Mouse (Mus musculus): ENCODE data around the gene Msx3.

Msx3 gene

DNA sequence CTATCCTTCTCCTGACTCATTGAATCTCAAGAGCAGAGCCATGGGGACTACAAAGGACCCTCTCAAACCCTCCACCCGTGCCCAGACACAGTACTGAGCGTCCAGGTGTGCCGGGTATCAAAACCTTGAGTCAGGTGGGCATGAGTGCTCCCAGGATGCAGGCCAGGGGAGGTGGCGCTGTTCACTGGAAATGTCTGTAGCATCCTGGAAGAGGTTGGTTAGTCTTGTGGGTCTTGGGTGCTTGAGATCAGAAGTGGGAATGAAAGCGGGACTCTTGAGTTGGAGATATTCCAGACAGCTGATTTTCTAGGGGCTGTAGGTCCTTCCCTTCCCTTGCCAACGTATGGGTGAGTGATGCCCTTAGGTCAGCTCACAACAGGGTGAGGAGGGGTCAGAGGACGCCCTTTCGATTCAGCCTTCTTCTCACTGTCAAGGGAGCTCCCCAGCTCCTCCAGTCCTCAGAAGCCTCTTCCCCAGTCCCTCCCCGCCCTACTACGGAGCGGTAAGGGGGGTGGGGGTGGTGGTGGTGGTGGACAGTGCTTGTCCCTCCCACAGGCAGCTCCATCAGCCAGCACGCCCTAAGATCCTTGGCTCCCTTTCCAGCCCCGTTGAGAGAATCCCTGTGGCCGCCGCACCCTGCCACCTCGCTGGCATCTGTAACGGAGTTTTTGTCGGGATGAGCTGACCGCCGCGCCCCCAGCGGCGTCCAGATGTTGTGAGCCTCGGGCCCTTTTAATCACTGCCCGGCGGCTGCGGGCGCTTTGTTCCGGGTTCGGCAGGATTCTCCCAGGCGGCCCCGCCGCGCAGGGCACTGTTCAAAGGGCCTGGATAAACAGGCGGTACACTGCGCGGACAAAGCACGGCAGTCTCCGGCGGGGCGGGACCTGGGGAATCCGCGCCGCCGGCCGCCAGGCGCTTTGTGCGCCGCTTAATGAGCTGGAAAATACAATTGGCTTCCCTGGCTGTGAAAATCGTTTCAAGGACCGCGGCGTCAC, 8.8 kb upstream of the Msx3 start:
- DNase-seq = peak; percentile 51

DNA sequence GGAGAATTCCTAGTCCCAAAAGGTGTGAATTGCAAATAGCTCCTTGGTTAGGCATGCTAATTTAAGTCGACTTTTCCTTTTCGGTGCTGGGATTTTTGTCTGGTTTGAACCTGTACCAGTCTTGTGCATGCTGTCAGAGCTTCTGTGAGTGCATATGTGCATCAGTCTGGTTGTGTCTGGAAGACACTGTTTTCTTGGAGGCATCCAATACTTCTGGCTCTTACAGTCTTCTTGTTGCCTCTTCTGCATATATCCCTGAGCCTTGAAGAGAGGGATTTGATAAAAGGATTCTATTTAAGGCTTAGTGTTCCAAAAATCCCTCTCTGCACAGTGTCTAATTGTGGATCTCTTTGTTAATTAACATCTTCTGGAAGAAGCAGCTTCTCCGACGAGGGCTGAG, 5.2 kb upstream of the Msx3 start:
- no peak for DNase-seq

DNA sequence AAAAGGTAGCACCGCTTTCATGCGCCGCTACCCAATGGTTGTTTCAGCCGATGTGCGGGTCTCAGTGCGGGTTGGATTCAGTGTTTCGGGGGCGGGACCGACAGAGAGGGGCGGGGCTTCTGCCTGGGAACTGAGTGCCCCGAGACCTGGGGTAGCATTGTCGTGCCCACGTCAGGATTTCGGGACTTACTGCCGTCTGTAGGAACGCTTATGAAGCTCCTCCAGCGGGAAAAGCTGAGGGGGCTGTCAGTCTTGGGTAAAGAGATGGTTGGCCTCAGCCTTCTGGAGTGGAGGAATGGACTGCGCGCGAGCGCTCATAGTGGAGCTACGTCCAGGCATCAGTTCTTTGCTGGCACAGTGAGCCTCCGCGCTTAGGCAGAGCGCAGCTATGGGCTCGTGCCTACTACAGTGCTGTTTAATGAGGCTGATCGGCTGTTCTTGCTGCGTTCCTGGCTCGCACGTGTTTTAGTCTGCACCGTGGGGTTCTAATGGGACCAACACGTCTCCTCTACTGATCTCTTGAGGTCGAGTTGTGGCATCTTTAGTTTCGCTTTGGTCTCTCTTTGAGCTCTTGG, 313 bp upstream of the Msx3 start:
- peak; percentile 50 for DNase-seq

DNA sequence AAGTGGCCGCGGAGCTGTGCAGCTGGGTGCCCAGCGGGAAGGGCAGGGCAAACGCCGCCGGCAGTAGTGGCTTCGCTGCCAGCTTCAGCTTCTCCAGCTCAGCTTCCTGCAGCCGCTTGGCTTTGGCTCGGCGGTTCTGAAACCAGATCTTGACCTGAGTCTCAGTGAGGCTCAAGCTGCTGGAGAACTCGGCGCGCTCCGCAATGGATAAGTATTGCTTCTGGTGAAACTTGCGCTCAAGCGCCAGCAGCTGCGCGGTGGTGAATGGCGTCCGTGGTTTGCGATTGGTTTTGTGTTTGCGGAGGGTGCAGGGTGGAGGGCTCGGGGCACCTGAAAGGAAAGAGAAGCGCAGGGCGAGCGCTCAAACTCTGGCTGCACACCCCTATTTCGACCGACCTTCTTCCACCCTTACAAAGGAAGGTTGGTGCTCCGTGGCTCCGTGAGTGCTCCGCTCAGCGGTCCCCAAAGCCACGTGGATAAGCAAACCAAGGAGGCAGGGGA, 1.0 kb downstream of the Msx3 start:
- peak; percentile 32 for DNase-seq

DNA sequence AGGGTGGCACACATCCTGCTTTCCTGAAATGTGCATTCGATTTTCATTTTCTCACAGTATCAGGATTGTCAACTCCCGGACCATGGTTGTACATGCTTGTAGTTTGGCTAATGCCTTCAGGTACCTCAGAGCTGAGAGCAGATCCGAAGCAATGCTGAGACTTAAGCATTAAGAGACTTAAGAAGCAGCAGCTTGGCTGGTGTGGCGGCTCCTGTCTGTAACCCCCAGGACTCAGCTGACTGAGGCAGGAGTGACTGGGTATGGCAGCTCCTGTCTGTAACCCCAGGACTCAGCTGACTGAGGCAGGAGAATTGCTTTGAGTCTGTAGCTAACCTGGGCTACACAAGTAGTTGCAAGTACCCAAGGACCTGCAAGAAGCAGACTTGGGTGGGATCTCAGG, 3.3 kb downstream of the Msx3 start:
- DNase-seq = no peak

DNA sequence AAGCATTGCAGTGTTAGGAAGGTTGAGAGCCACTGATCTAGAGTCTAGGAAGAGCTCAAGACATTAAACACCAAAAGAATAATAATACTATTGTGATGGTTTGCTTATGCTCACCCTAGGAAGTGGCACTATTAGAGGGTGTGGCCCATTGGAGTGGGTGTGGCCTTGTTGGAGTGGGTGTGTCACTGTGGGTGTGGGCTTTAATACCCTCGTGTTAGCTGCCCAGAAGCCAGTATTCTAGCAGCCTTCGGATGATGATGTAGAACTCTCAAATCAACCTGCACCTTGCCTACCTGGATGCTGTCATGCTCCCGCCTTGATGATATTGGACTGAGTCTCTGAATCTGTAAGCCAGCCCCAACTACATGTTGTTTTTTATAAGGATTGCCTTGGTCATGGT, 6.2 kb downstream of the Msx3 start:
- DNase-seq = no peak

DNA sequence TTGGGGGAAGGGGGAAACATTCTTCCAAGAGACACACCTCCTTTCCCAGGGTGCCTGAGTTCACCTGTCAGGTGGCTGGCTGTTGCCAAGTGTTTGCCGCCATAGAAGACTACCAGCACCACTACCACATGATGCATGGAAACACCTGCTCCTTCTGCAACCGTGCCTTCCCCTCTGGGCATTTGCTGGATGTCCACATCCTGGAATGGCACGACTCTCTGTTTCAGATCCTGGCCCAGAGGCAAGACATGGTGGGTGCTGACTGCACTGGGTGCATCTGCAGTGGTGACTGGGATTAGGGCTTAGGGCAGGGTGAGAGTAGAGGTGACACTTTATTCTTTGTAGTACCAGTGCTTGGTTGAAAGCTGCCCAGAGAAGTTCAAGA, 11.7 kb downstream of the Msx3 start:
- DNase-seq = no peak

DNA sequence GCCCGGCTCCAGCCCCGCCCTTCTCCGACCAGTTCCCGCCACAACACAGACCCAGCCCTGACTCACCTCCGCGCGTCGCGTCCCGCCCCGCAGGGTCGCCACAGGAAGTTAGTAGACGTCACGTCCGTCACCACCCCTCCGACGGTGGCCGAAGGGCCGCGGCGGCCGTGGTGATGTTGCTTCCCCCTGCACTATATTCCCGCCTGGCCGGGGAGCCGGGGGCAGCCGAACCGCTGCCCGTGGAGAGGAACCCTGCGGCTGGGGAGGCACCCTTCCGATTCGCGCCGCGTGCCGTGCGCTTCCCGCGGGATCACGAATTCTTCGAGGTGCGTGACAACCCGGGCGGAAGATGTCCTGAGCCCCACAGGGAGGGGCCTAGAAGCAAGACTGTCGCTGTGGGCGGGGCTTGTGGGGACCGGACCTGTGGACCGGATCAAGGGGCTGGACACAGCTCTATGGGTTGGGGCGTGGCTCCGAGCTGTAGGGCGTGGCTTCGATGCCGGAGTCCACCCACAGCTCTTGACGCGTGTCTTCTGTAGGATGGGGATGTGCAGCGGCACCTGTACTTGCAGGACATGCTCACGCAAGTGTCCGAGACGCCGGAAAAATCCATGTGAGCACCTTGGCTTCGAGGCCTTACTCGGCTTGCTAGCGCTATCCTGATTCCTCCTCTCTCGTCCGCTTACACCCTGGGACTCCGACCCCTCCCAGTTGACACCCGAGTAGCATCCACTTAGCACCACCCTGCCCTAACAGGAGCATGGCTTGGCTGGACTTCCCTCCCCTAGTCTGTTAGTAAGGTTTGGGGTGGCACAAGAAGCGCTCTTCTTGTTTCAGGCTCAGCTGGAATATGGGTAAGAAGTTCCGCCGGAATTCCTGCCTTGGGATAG, 12.4 kb downstream of the Msx3 start, which contains the start of the genes Zfp511 and Tubgcp2:
Gene Zfp511, plus strand, starts transcription at position 111 of the 890 bp plus-strand sequence.
Gene Tubgcp2, minus strand, starts transcription at position 389 of the 890 bp plus-strand sequence.
- DNase-seq = peak; percentile 84

DNA sequence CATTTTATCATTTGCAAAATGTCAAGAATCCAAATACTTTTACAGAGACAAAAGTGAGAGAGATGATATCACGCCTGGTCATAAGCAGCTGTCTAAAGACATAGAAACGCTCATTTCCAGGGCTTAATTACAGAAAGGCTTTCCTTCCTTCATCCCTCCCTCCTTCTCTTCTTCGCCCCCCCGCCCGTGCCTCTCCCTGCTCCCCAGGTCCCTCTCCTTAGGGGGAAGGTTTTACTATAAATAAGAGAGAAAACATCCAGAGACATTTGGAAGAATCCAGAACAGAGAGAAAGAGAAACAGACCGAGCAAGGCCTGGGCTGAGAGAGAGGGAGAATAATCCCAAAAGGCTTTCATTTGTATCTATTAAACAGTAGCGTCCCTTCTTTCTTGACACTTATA, 13.4 kb downstream of the Msx3 start:
- no peak for DNase-seq

DNA sequence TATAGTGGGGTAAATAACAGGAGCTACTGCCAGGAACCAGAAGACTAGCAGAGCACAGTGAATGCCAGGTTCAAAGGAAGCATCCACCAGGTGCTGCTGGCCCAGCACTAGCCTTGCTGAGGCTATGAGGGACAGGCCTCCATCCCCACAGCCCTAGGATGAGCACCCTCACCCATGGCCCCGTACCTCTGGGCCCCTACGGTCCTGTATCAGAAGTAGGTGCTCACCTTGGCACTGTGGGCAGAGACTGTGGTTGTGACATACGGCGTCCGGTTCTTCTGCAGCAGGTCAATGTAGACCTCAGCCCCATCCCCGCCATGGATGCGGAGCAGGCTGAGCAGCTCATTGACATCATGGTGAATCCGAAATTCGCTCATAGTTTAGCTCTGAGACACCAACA, 15.5 kb downstream of the Msx3 start:
- no peak for DNase-seq

DNA sequence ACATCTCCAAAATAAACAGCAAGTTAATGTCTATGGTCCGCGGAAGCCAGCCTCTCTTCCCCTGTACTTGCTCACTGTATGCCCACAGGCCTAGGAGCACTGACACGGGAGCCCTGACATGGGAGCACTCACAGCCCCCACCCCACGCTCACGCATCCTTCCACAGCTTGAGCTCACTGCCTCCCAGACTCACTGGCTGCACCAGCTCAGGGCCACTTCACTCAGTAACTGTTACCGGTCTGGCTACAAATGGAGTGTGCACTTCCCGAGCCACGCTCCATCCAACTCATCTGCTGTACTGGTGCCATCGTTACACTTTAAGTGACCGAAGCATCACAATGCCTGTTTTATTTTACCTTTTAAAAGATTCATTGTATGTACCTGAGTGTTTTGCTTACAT, 16.5 kb downstream of the Msx3 start:
- no peak for DNase-seq

DNA sequence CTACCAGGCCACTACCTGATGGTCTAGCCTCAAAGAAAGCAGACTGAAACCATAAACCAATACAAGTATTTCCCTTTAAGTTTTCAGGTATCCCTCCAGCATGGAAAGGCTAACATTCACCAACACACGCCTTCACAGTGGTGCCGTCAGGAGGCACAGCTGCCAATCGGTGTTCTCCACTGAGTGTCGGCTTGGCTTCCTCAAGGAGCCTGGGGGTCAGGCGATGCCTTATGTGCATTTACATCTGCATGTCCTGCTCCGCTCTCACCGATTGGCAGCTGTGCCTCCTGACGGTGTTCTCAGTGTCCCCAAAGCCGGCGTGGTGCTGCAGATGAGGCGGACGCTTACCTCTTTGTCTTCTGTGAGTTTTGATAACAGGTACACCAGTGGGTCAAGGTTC, 17.1 kb downstream of the Msx3 start:
- no peak for DNase-seq

DNA sequence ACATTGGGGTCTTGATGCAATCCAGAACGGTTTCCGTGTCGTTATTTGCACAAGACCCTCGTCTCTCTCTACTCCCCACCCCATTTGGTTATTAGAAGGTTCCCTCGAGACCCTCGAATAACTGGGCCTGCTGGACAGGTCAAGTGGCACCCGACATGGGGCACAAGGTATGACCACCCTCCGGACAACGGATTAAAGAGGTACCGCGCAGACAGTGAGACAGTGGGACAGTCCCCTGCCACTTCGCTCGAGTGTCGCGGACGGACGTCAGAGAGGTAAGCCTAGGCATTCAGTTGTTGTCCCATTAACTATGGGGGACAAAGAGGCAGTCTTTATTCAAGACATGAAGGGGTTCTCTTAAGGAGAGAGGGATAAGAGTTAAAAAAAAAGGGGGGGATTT, 37.6 kb downstream of the Msx3 start:
- DNase-seq = no peak

DNA sequence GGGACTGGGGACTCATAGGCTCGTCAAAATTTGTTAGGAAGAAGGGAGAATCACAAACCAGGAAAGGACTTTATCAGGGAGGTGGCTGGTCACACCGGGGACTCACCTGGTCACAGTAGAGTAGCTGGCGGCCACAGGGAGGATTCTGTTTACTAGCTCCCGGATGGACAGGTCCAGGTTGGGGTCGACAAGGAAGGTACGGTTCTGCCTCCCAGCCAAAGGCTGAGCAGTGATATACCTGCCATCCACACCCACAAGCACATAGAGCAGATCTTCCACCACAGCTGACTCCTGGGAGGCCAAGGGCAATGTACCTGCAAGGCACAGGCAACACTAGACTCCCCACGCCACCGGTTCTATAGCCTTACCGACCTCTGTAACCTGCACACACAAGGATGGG, 41.1 kb downstream of the Msx3 start:
- DNase-seq = no peak

DNA sequence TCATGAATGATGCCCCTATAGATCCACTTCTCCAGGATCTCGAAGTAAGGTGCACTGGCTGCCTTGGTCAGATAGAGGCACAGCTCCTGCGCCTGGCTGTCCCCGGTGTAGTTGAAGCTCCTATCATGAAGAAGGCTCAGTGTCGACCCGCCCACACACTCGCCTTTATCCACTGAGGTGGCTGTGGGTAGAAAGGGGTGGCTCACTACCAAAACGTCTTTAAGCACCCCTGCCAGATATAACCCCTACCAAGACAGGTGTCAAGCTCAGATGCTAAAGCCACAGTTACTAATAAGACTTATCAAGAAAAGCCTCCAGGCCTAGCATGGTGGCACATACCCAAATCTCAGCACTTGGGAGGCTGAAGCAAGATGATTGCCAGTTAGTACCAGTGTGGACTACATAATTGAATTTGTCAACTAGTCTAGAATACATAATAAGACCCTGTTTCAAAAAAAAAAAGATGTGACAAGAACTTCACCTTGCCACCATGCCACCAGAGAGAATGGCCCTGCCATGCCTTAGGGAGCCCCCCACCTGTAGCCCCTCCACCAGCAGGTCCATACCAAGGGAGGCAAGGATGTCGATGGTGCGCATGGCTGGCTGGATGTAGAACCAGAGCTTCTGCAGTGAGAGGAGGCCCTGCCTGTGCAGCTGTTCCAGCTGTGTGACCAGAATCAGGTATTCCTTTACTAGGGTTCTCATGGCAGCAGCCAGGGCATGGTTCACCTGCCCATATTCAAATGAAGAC, 41.9 kb downstream of the Msx3 start:
- peak; percentile 1 for DNase-seq

DNA sequence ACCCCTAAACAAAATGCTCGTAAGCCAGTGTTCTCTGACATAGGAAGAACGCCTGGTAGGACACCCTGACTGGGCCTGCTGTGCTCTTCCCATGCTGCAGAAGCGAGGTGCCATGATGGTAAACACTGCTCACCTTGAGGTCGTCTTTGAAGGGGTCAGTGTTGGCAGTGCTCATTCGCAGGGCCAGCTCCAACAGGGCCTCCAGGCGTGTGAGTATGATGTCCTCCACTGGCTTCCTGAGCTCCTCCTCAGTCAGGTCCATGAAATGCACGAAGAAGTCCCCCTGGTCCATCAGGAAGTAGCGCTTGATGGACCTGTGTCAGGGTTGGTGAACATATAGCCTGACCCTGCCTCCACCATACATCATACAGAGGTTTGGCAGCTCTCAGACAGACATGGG, 44.2 kb downstream of the Msx3 start:
- DNase-seq = no peak

DNA sequence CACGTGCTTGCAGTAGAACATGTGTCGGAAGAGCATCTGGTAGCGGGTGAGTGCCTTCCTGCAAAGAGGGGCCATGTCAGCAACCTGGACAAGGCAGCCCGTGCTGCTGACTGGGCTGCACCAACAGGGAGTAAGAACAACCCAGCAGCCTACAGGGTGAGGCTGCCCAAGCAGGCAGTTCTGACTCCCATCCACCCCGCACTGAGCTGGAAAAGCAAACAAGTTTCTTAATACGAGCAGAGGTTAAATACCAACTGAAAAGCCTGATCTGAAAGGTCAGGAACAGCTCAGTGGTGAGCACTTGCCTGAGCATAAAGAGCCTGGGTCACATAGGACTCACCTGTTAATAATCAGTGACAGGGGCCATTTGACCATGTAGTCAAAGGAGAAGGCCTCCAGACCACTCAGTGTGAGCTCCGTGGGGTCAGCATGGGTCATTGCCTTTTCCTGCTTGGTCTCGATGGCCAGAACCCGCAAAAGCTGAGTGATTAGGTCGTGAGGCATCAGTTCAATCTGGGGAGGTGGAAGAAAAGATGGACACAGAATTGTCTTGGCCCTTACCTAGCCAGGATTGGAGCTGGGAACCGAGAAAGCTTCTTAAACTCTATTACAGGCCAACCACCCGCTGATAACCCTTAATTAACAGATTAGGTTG, 47.7 kb downstream of the Msx3 start:
- no peak for DNase-seq

DNA sequence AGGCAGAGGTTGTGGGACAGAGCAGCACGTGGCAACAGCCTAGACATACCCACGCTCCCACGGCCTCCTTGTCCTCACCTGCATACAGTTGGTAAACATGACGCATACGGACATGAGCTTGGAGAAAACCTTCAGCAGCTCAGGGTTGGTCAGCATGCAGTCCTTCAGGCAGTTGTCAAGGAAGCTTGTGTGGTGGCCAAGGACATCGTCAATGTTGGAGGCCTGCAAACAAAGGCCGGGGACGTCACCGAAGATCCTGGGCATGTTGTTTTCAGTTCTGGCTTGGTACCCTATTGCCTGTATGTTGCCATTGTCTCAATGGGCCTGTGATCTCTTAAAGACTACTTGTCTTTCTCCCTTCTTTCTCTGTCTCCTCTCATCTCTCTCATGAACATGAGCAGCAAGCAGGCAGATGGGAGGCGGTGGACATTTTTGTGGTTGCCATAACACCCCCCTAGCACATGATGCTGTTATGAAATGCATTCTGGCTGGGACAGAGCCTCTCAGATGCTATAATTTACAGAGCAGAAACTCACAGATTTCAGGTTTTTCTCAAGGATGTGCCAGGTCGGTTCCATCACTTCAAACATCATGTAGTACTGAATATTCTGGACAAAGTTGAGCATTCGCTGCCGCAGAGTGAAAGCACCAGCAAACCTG, 50.1 kb downstream of the Msx3 start:
- DNase-seq = no peak

Measured in right cerebral cortex, postnatal 4 days (tissue).